Mouse (Mus musculus): ENCODE results near the gene Ppp1r14b.
"Not testable (repeated sequence)": the region's sequence is repeated elsewhere in the genome, so short reads cannot be mapped to it uniquely, and the experiment has no call there.

Ppp1r14b gene

DNA sequence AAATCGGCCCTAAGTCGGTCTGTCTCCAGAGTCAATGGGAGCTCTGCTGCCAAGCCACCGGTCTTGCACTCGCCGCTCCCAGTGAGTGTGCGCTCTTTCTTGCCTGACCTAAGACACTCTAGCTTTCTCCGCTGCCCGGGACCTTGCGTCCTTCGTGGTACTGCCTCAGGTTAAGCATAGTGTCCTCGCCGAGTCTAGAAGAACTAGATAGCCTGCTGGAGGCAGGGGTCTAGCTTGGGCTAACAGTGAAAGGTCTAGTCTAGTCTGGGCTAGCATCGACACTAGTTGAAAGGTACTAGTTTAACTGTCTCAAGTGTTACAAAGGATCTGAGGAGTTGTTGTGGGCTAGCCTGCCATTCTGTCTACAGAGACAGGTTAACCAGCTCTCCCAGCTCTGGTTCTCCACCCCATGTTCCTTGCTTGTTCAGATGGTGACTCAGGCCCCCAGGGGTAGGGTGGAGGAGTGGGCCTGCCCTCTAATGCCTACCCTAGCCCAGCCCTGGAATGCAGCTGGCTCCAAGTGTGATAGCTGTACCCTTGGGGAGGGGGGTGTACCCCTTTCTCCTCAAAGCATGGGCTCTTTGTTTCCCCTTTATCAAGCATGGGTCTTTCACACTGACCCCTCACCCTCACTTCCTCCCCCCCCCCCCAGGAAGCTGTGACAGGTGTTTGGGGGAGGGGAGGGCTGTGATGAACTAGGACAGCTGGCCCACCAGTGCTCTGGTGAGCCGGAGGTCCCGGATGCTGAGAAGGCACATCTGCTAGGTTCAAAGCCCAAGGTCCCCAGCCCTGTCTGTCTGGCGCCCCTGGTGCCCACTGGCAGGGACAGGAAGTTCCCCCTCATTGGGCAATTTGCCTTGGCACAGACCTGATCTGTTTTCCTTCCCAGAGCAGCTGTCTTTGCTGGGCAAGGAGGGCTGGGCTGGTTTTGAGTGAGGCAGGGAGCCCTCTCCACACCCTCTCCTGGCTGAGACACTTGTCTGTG lies 1.1 kb downstream of the Ppp1r14b start, which contains the start of gene Plcb3:
Plcb3 (minus strand) TSS at position 934 of the 985 bp plus-strand sequence.
- DNase-seq (ENCODE audit: extremely low read depth, low read depth), result no peak

DNA sequence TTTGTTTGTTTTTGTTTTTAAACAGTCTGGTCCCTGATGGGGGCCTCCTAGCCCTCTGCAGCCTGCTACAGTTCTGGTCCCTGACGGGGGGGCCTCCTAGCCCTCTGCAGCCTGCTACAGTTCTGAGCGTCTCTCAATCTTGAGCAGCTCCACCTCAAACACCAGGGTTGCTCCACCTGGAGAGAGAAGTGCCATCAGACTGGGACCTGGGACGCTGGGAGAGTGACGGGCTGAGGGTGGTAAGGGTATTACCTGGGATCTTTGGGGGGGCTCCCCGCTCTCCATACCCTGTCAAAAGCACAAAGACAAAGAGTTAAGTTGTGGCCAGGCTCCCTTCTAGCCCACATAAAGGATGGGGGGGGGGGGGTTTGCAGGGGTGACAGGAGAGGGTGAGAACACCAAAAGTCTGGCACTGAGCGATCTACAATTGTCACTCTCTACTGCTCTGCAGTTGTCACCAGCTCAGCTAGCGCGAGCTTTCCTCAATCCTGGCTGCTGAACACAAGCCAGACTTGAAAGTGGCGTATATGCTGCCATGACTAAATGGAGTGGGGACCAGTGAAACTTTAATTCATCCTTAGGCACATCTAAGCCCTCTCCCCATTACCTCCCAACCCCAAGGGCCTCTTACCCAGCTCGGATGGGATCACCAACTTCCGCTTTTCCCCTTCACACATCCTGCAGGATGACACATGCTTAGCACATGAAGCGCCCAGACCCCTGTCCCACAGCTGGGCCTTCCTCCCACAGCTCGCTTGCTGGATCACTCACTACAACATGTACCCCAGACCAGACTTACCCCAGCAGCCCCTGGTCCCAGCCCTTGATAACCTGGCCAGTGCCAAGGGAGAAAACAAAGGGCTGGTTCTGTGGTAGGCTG lies 3.2 kb downstream of the Ppp1r14b start:
- DNase-seq (ENCODE audit: extremely low read depth, low read depth), result no peak

DNA sequence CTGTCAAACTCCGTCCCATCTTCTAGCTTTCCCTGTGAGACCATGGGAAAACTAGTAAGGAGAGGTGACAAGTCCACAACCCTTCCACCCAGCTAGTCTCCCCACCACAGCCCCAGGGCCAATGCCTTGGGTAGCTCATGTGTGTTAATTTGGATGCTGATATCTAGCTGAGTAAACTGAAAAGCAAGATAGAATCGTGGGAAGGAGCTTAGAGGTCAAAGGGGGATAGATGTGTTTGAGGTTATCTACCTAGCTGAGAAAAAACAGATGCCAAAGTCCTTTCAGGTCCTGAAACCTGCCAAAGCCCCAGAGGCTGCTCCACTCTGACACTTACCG lies 3.8 kb downstream of the Ppp1r14b start:
- no peak for DNase-seq (ENCODE audit: extremely low read depth, low read depth)

DNA sequence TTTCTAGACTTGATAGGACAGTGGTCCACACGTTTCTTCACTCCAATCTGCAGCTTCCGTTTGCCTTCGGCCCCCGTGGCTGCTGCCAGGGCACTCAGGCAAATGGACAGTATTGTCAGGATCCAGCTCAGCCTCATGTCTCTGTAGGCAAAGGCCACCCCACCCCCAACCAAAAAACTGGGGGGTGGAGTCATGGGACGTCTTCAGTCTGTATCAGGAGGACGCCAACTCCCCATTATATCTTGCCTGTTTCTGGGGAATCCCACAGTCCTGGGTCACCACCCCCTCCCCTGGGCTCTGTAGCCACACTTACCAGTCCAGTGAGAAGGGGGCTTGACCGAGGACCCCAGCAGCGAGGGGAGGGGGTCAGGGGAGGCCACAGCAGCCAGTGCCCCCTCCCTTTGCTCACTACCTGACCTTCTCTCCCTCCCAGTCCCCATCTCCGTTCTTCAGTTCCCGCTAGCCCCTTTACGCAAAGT lies 4.3 kb downstream of the Ppp1r14b start:
- DNase-seq (ENCODE audit: extremely low read depth, low read depth), result no peak

DNA sequence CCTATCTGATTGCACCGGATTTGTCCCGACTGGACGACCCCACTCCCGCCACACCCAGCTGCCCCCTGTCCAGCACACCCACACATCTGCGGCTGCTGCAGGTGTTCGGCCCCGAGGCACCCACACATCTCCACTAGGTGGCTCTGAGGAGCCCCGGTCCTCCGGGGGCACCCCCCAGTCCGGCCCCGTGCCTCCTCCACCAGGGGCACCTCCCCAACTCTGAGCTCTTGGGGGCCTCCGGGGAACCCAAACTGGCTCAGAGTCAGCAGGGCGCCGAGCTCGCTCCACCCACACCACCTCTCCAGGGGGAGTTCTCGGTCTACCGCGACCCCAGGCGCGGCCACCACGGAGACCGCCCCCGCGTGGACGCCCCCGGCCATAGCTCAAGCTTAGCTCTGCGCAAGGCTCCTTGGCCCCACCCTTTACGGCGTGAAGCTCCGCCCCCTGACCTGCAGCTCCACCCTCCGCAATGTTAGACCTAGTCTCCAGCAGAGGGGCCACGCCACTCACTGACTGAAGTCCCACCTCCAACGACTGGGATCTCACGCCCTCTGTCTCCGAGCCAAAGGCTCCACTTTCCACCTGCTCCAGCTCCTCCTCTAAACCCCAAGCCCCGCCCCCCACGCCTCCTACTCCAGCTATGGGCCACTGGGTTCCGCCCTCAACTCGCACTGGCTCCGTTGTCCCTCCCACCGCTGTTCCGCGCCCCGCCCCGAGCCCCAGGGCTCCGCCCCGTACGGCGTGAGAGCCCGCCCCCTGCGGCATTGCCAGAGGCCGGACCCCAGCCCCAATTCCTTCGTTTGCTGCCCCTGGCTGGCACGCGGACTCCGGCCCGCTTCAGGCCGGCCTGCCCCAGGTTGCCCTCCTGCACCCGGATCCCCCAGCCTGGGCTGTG lies 5.0 kb downstream of the Ppp1r14b start:
- DNase-seq (ENCODE audit: extremely low read depth, low read depth), result peak; percentile 93

DNA sequence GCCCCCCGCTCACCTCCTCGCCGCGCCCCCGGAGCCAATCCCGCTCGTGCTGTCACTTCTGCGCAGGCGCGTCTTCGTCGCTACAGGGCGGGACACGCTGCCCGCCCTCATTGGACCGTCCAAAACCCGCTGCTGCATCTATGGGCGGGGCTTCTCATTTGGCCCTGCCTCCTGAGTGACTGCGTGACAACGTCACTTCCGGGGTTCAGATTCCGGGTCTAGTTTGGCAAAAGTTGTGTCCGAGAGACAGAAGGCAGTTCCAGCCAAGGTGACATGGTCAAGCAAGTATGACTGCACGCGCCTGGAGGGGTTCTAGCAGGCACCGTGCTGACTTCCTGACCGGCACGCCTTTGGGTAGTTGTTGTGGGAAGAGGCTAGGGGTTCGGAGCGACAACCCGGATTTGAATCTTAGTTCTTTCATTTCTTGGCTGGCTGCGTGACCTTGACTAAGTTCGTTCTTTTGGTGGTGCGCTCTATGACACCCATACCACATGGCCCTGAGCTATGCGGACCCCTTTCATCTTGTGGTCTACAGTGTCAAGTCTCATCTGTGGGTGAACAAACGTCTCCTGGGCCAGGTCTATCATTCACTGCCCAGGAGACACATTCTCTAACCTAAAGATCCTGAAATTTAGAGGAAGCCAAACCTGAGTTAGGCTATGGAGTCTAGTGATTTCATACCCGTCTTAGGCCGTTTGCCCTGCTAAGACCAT lies 5.8 kb downstream of the Ppp1r14b start, which contains the start of gene Fkbp2:
Fkbp2 (minus strand) TSS at position 121 of the 713 bp plus-strand sequence.
- peak; percentile 85 for DNase-seq (ENCODE audit: extremely low read depth, low read depth)

DNA sequence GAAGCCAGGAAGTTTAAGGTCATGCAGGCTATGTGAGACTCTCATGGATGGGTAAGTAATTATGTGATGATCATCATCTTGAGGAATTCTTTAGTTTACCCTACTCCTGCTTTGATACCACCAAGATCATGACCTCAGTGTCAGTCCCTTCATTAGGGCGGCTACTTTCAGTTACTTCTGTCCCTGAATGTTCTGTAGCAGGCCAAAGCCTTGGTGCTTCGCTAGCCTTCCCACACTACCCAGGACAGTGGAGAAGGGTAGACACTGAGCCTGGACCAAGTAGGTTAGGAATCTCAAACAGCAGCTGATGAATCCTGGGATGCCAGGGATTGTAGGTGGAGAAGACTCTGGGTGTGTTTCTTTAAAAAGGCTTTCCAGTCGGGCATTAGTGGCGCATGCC lies 6.7 kb downstream of the Ppp1r14b start:
- no peak for DNase-seq (ENCODE audit: extremely low read depth, low read depth)

DNA sequence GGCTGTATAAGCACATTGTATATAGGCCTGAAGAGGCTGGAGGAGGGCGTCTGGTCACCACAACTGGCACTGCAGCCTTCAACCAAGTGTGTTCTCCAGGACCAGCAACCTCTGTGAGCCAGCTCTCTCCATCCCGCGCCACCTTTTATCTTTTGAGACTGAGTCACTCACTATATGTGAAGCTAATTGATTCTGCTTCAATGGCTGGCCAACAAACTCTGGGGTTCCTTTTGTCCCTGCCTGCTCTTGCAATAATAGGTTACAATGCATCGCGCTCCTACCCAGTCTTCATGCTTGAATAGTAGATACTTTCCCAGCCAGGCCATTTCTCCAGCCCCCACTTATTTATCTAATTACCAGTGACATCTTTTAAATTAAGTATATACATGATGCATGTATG lies 8.9 kb downstream of the Ppp1r14b start:
- DNase-seq (ENCODE audit: extremely low read depth, low read depth), result no peak

DNA sequence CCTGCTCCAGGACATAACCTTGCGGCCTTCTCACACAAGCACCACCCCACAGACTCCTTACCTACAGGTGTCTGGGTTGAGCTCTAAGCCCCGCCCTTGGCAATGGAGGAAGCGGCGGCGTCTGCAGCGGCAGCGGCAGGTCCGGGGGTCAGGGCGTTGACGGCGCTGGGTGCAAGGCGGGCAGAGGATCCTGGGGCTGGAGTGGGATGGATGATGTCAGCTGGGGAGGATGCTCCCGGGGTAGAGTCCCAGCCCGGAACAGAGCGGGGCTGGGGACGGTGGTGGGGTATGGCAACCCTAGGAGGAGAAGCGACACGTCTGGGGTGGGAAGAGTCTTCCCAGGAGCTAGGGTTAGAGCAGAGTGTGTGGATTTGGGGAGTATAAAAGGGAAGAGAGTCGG lies 10.5 kb downstream of the Ppp1r14b start:
- no peak for DNase-seq (ENCODE audit: extremely low read depth, low read depth)

DNA sequence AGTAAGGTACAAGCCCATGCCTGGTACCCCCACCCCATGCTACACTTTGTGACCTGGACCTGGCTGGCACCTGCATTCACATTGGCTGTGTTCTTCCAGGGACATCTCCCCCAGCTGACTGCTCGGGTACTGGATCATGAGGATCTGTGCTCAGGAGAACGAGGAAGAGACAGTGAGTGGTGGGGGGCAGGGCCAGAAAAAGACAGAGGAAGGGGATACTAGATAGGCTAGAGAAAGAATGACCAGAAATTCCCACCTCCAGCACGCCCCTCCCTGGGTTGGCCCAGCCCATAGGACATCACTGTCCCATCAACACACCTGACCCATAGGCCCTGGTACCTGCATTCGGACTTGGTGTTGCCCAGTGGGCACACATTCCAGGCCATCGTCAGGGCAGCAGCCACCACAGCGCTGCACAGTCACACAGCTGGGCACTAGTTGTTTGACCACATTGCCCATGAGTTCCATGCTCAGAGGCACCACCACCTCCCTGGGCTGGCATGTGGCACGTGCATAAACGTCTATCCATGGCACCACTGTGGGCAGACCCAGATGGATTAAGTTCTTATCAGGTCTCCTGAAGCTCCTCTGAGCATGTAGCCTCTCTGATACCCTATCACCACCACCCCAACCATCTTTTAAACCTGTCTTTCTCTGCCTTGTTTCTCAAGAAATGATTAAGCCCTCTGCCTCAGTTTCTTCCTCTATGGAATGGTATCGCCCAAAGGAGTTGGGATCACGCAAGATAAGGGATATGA lies 11.4 kb downstream of the Ppp1r14b start:
- no peak for DNase-seq (ENCODE audit: extremely low read depth, low read depth)

DNA sequence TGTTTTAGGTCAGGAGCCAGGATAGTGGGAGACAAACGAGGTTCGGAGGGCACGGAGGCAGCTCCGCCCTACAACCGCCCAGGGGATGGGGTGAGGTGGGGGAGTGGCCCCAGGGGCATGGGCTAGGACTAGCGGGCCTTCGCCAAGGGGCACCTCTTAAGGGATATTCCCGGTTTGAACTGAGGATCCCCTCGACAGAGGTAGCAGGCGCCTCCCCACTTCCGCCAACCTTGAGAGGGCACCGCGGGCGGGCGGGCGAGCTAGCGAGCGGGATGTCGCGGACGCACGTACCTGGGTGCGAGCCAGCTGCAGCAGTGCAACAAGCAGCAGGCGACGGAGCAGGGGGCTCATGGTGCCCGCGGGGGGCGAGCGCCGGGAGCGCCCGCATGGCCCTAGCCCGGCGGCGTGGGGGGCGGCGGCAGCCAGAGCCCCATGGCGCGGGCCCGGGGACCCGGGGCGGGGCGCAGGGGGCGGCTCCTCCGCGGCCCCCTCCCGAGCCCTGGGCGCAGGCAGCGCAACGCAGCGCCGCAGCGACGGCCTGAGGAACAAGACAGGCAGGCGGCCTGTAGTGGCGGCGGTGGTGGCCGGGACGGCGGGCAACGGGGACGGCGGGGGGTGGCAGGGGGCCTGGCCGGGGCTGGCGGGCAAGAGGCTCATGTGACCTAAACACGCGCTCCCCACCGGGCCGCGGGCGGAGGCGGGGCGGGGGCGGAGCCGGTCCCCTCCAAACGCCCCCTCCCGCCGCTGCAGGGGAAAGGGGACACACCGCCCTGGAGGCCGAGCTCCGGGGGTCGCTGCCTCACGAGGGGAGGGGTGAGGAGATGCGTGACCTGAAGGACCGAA lies 12.5 kb downstream of the Ppp1r14b start, which contains the start of gene Vegfb:
Vegfb (minus strand) TSS at position 591 of the 843 bp plus-strand sequence.
- DNase-seq (ENCODE audit: extremely low read depth, low read depth), result no peak

DNA sequence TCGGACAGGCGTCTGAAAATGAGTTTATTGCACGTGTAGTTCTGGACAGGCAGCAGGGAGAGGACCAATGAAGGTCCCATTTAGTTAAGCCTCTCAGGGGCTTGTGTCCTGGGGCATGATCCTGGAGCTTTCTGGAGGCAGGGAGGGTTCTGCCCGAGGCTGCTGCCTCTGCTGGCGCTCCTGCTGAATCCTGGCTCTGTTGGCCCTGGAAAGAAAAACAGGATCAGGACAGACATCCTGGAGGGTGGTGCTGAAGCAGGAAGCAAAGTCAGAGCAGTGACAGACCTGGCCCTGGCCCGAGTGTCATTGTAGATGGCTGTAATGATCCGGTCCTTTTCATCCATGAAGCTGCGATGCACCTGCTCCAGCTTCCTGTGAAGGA lies 13.1 kb downstream of the Ppp1r14b start:
- DNase-seq (ENCODE audit: extremely low read depth, low read depth), result no peak

DNA sequence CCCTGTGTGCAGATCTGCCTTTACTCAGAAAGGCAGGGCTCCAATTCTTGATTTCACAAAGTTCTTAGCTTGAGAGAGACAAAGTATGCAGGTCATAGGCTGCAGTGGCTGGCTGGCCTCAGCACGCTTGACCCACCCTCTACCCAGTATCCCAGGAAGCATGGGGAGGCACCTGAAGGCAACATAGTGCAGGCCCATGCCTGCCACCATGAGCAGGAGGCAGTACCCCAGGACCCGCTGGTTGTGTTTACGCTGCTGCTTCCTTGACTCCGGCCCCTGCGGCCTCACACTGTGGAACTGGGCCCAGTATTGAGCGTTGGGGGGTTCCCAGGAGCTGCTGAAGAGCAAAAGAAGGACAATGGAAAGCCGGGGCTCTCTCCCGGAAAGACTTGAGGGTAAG lies 14.5 kb downstream of the Ppp1r14b start:
- DNase-seq (ENCODE audit: extremely low read depth, low read depth), result no peak

DNA sequence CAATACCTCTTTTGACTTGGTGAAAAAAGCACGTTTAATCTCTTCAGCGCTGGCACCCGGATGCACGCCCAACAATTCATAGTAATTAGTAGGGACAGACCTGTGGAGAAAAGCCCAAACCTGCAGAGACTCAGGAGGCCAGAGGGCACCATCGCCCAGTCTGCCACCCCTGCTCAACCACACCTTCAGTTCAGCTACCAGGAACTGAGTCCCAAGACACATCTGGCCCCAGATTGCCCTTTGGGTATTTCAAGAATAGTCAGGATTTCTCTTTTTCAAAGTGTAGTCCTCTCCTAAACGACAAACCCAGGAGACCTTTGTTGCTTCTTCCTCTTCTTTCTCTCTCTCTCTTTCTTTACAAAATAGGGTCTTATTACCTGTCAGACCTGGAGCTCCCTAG lies 15.9 kb downstream of the Ppp1r14b start:
- DNase-seq (ENCODE audit: extremely low read depth, low read depth), result no peak

DNA sequence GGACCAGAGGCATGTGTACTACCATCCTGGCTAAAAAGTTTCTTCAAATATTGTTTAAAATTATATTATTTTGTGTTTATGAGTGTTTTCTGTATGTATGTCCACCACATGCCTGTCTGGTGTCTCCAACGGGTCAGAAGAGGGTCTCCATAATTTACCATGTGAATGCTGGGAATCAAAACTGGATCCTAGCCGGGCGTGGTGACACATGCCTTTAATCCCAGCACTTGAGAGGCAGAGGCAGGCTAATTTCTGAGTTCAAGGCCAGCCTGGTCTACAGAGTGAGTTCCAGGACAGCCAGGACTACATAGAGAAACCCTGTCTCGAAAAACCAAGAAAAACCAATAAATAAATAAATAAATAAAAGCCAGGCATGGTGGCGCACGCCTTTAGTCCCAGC lies 16.4 kb downstream of the Ppp1r14b start:
- not testable (repeated sequence) for DNase-seq (ENCODE audit: extremely low read depth, low read depth)

DNA sequence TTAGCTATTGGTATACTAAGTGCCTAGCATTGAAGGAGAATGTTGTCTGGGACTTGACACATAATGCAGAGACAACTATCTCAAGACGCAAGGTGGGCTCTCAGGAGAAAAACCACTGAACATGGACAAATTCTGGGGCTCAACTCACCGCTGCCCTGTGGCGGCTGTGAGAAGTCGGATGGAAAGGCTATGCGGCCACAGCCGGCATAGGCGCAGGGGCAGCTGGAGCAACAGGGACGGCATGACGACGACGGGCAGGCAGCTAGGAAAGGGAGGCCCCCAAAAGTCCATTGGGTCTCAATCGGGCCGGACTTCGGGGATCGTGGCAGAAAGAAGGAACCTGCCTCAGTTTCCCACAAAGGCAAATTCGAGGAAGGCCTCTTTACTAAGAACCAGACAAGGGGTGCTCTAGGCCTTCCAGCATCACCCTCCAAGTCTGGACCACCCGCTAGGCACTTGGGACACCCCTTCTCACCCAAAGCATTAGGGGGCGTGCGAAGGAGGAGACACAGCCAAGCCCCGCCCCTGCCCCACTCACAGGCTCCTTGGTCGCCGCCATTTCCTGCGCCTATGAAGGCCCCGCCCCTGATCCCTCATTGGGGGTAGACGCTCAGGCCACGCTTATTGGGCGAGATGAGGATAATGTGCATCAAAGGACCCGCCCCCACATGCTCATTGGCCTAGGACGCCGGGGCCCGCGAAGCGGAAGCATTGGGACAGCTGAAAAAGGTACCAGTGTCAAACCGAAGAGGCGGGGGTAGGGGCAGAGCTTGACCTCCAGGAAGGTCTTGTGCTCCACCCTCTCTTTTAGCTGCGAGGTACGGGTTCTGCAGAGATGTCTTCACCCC lies 17.5 kb downstream of the Ppp1r14b start, which contains the start of gene Dnajc4:
Dnajc4 (minus strand) TSS at position 562 of the 848 bp plus-strand sequence.
- DNase-seq (ENCODE audit: extremely low read depth, low read depth), result peak; percentile 96

DNA sequence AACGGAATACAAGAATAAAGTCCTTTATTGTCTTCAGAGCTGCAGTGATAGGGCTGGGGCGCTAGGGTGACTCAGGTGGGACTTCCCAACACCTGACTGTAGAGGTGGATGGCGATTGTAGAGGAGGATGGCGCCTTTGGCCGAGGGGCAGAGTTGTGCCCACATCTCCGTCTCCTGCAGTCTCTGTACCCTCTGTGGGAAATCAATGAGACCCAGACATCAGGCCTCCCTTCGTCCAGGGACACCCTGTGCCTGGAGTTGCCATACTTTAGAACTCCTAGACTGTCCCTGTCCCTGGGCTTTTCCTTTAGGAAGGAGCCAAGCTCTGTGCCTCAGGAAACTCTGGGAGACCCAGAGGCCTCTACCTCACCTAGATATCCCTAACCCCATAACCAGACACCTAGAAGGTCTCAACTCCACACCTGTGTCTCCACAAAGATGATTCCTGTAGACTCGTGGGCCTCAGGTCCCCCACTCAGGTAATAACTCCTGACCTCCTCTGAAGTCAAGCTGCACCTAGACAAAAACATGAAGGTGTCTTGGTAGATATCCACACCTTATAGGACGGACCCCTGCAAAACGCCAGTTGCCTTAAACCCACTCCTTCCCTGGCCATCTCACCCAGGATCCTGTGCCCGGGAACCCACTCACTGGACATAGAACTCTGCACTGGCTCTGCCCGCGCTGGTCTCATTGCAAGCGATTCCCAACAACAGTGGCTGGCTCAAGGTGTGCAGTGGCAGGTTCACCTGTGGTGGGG lies 18.4 kb downstream of the Ppp1r14b start:
- no peak for DNase-seq (ENCODE audit: extremely low read depth, low read depth)
